Mouse (Mus musculus) kidney, adult 11 months (tissue): ENCODE measurements around the gene Map3k20.

Experiments used
- DNase-seq: peaks from one replicate; pipeline ENCODE4 v3.0.0; 2022

Gene Map3k20

GRCm38 (mm10) chr2:72383321-72383720 is 97.9 kb downstream of the Map3k20 start:
- no peak for DNase-seq

- no peak for DNase-seq
Observed at GRCm38 (mm10) chr2:72389411-72389810, 104.0 kb downstream of the Map3k20 start.

- peak; percentile 80 for DNase-seq
Observed at GRCm38 (mm10) chr2:72389942-72390341, 104.5 kb downstream of the Map3k20 start.

- DNase-seq = peak; percentile 49
Observed at GRCm38 (mm10) chr2:72390474-72390873, 105.0 kb downstream of the Map3k20 start.

GRCm38 (mm10) chr2:72391024-72391423 is 105.6 kb downstream of the Map3k20 start:
- peak; percentile 56 for DNase-seq

GRCm38 (mm10) chr2:72391721-72392120 is 106.3 kb downstream of the Map3k20 start:
- DNase-seq = no peak

- DNase-seq = no peak
Observed at GRCm38 (mm10) chr2:72392316-72392715, 106.9 kb downstream of the Map3k20 start.

- DNase-seq = no peak
Observed at GRCm38 (mm10) chr2:72396934-72397333, 111.5 kb downstream of the Map3k20 start.

GRCm38 (mm10) chr2:72398227-72398626 is 112.8 kb downstream of the Map3k20 start:
- DNase-seq = peak; percentile 35

- no peak for DNase-seq
Observed at GRCm38 (mm10) chr2:72399469-72400195, 114.2 kb downstream of the Map3k20 start.

- DNase-seq = no peak
Observed at GRCm38 (mm10) chr2:72401290-72401689, 115.9 kb downstream of the Map3k20 start.

- DNase-seq = no peak
Observed at GRCm38 (mm10) chr2:72405621-72406555, 120.5 kb downstream of the Map3k20 start.

GRCm38 (mm10) chr2:72406701-72407100 is 121.3 kb downstream of the Map3k20 start:
- no peak for DNase-seq

GRCm38 (mm10) chr2:72407341-72408092 is 122.1 kb downstream of the Map3k20 start:
- DNase-seq = no peak

- no peak for DNase-seq
Observed at GRCm38 (mm10) chr2:72409968-72410367, 124.5 kb downstream of the Map3k20 start.

- no peak for DNase-seq
Observed at GRCm38 (mm10) chr2:72412266-72412665, 126.8 kb downstream of the Map3k20 start.

- no peak for DNase-seq
Observed at GRCm38 (mm10) chr2:72415416-72415815, 130.0 kb downstream of the Map3k20 start.

GRCm38 (mm10) chr2:72416095-72417080 is 131.0 kb downstream of the Map3k20 start:
- DNase-seq = no peak

- no peak for DNase-seq
Observed at GRCm38 (mm10) chr2:72420561-72420960, 135.1 kb downstream of the Map3k20 start.

GRCm38 (mm10) chr2:72424656-72425055 is 139.2 kb downstream of the Map3k20 start:
- DNase-seq = no peak

GRCm38 (mm10) chr2:72426776-72427175 is 141.3 kb downstream of the Map3k20 start:
- DNase-seq = no peak

GRCm38 (mm10) chr2:72427288-72427687 is 141.9 kb downstream of the Map3k20 start:
- DNase-seq = no peak
